Mouse (Mus musculus): Measurements from ENCODE around the gene Exoc3l2.
A peak's percentile ranks its signal among the peaks of the same experiment; 100 is the strongest.

- TF ChIP-seq POLR2A (IDR thresholded peaks at IDR 0.05; ENCODE audit: low read depth, low read length): no peak
- peak; percentile 2; the same call in 1 of the 2 replicates for TF ChIP-seq CTCF (IDR thresholded peaks at IDR 0.05; ENCODE audit: extremely low read depth, insufficient read depth, insufficient read length, insufficient replicate concordance)
Measured at GRCm38 (mm10) chr7:19477084-19477483, 14.0 kb downstream of the Exoc3l2 start.
